Mouse (Mus musculus) cortical plate, adult 2 months (tissue): ENCODE measurements around the gene Klhl42. TPM values are rescaled to one million over a fixed set of nuclear protein-coding genes. Genes with fewer than 3 reads are reported as not detected.

Source experiments
- H3K27ac ChIP-seq: fragments of 200-500 bp; 2 replicates; pipeline ENCODE4 v1.5.1; 2012; ENCODE audit warnings: low read length, control low read depth, inconsistent platforms; ENCODE audit not compliant: insufficient read depth
- H3K4me1 ChIP-seq: fragments of 200-500 bp; 2 replicates; pipeline ENCODE4 v1.6.1; 2011; ENCODE audit warnings: low read length; ENCODE audit not compliant: control insufficient read depth, insufficient read depth
- H3K4me3 ChIP-seq: fragments of 200-500 bp; 2 replicates; pipeline ENCODE4 v1.5.1; 2011; ENCODE audit warnings: mild to moderate bottlenecking, low read length, control low read depth; ENCODE audit not compliant: insufficient read depth
- CTCF ChIP-seq: fragments of 200-500 bp; IDR thresholded peaks from 2 replicates; pipeline ENCODE4 v1.5.1; 2011; ENCODE audit warnings: mild to moderate bottlenecking, control low read depth, low read length; ENCODE audit not compliant: insufficient read depth; ENCODE audit errors: extremely low read depth
- POLR2A ChIP-seq: fragments of 200-500 bp; IDR thresholded peaks from 2 replicates; pipeline ENCODE4 v1.6.1; 2011; ENCODE audit warnings: mild to moderate bottlenecking, low read length, control low read depth; ENCODE audit not compliant: insufficient read depth; ENCODE audit errors: extremely low read depth
- polyA plus RNA-seq: library from polyadenylated mRNA; depleted of rRNA; stranded (reverse); fragments of >200 nt; gene quantifications from 2 replicates; pipeline ENCODE4 v1.2.3, GENCODE M21; 2012

Klhl42 gene
- polyA plus RNA-seq, 1 experiment, result 13.6 TPM

DNA sequence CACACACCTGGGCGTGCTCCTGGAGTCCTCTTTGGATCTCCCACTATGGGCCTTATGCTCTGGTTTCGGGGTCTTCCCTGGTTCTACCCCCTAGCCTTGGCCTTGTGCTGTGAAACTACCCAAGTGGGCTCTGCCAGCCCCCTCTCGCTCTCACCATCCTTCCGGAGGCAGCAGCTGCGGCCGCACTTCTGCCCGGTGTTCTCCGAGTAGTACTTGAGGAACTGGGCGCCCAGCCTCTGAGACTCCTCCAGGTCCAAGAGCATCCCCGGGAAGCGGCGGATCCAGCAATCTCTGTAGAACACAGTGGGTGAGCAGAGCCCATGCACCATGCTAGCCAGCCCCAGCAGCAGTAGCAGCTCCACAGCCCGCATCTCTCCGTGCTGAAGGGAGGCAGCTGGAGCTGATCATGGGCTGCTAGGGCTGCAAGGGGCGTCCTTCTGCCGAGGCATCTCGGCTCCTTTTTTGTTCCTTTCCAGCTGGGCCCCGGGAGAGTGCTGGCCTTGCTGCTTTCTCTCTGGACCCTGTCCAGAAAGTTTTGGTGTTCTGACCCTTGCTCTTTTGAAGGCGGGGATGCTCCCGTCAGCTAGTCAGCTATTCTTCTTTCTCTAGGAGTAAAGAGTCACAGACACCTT lies 4.5 kb upstream of the Klhl42 start, which contains the start of gene Mansc4:
Gene Mansc4, minus strand, starts transcription at position 439 of the 632 bp plus-strand sequence.
- no peaks in the 10 kb centered on the region for H3K4me1 ChIP-seq
- H3K4me3 ChIP-seq, result no peak within 1 kb of the TSS
- TF ChIP-seq POLR2A (no peak), CTCF (no peak)
- H3K27ac ChIP-seq, result no peak within 1 kb of the TSS

DNA sequence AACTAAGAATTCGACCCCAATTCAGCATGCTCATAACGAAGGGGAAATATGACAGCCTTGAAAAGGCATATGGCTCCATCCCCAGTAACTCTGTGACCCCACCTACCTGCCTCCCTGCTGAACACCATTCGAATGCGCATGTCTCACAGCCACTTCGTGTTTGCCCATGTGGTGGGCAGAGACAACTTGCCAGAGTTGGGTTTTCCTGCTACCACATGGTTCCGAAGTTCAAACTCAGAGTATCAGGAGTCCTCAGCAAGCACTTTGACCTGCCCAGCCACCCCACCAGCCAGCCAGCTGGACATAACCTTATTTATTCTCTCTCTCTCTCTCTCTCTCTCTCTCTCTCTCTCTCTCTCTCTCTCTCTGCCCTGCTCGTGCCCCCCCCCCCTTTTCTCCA lies 3.4 kb upstream of the Klhl42 start:
- peaks cover 2% of the 10 kb centered on the region; the same call in 1 of the 2 replicates for H3K4me1 ChIP-seq
- TF ChIP-seq POLR2A (no peak), CTCF (no peak)
- no peak overlapping the region for H3K4me3 ChIP-seq
- no peak overlapping the region for H3K27ac ChIP-seq

DNA sequence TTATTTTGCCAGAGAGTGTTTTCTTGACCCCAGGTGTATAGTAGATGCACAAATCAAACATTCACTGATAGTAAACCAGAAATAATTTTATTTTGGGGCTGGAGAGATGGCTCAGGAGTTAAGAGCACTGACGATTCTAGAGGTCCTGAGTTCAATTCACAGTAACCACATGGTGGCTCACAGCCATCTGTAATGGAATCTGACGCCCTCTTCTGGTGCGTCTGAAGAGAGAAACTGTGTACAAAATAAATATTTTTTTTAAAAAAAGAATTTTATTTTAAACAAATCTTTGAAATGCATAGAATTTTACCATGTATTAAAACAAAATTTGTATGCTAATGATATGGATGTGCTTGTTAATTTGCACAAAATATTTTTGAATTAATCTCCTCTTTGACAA lies 2.7 kb upstream of the Klhl42 start:
- Histone ChIP-seq H3K4me3 (no peak overlapping the region), H3K27ac (no peak overlapping the region), H3K4me1 (peaks cover 6% of the 10 kb centered on the region; the same call in 1 of the 2 replicates)
- TF ChIP-seq CTCF, result no peak
- TF ChIP-seq POLR2A, result no peak

DNA sequence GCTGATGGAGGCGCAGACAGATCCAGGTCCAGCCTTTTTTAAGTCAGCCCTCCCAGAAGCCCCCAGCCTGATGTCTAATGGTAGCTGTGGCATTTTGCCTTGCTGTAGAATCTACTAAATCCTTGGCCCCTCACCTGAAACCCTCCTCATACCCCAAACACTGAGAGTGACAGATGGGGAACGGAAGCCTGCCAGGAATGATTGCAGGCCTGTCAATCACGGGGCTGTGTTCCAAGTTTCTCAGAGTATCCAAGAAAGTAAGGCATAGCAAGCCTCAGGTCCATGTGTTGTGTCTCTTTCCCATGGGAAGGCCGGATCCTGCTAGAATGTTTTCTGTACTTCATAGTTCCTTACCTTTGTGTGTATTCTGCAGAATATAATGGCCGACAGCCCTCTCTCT lies 988 bp upstream of the Klhl42 start:
- TF ChIP-seq POLR2A (no peak), CTCF (no peak)
- Histone ChIP-seq H3K4me3 (peak overlapping the region; percentile 94; the same call in 1 of the 2 replicates), H3K4me1 (peaks cover 8% of the 10 kb centered on the region; the same call in 1 of the 2 replicates), H3K27ac (no peak overlapping the region)

DNA sequence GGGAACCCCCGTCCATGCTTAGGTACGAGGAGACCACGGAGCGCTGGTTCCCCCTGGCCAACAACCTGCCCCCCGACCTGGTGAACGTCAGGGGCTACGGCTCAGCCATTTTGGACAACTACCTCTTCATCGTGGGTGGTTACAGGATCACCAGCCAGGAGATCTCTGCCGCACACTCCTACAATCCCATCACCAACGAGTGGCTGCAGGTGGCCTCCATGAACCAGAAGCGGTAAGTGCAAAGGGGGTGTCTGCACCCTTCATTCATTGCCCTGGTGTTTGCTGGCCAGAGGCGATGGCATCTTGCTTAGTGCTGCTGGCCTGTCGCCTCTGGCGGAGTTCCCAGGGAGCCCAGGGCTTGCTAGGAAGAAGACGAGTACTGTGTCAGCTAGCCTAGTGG lies 957 bp downstream of the Klhl42 start:
- TF ChIP-seq POLR2A (no peak), CTCF (no peak)
- H3K4me1 ChIP-seq, result peaks cover 8% of the 10 kb centered on the region; the same call in 1 of the 2 replicates

DNA sequence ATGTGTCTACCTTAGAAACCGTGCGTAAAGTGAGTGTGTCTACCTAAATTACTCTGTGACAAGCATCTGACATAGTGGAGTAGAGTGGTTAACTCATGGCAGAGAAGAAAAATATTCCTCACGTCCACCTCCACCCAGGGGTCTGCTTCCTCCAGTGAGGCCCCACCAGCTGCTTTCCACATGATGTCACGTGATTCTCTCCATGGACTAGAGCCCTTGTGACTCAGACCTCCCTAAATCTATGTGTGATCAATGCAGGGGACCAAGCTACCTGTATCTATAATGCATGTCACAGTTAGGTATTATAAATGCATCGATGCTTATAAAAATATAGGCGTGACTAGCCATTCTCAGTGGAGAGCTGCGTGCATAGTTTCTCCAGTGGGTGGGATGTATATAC lies 3.6 kb downstream of the Klhl42 start:
- TF ChIP-seq POLR2A (no peak), CTCF (no peak)
- no peak overlapping the region for H3K27ac ChIP-seq
- H3K4me1 ChIP-seq, result peaks cover 10% of the 10 kb centered on the region
- H3K4me3 ChIP-seq, result no peak overlapping the region

More for the DNA sequence above, 957 bp downstream of the Klhl42 start:
- H3K4me3 ChIP-seq, result peak overlapping the region; percentile 94
- peak overlapping the region; percentile 66; the same call in 1 of the 2 replicates for H3K27ac ChIP-seq

DNA sequence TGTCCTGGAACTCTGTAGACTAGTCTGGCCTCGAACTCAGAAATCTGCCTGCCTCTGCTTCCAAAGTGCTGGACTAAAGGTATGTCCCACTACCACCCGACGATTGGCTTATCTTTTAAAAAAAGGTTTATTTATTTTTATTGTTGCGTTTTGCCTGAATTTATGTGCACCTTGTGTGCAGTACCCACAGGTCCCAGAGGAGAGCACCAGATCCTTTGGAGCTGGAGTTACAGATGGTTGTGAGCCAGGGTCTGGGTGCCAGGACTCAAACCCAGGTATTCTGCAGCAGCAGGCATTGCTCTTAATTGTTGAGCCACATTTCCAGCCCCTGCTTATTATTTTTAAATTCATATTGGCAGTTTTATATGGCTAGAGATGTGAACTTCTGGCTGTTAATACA lies 4.9 kb downstream of the Klhl42 start:
- H3K4me1 ChIP-seq, result peaks cover 12% of the 10 kb centered on the region
- H3K27ac ChIP-seq, result no peak overlapping the region
- no peak overlapping the region for H3K4me3 ChIP-seq
- TF ChIP-seq POLR2A (no peak), CTCF (no peak)

DNA sequence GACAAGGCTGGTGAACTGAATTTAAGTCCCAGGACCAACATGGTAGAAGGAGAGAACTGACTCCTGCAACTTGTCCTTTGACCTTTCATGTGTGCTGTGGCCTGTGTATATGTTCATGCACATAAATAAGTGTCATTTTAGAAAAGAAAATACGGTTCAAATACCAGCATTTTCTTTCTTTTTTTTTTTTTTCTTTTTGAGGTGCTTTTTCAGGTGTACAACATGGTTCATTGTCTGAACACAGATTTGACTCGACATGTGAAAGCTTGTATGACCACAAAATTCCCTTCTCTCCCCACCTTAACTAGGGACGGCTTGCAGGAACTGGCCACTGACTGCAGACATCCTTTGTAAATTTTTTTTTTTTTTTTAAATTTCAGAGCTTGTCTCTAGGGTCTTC lies 5.8 kb downstream of the Klhl42 start:
- peaks cover 12% of the 10 kb centered on the region for H3K4me1 ChIP-seq
- H3K4me3 ChIP-seq, result no peak overlapping the region
- H3K27ac ChIP-seq, result no peak overlapping the region
- no peak for TF ChIP-seq POLR2A
- TF ChIP-seq CTCF, result no peak

DNA sequence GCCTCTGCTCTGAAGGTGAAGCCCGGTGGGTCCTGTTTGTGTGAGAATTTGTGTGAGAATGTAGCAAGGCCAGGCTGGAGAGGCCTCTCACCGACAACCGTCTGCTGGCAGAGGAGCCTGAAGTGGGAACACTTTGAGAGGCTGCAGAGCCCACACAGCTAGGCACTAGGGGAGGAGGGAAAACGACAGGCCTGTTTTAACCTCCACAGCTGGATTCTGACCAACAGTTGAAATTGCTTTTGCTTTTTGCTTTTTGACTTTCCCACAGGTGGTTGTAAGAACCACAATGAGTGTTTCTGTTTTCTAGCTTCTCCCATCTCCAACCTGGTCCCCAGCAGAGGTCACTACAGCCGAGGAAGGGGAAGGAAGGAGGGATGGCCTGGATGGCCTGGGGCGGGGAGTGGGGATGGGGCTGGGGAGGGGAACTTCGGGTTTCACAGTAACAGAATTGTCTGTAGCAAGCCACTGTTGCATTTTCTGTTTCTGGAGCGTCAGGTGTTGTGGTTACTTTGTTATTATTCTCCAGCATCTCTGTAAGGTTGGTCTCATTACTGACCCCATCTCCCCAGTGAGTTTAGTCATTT lies 6.3 kb downstream of the Klhl42 start:
- peaks cover 12% of the 10 kb centered on the region for H3K4me1 ChIP-seq
- H3K4me3 ChIP-seq, result no peak overlapping the region
- no peak overlapping the region for H3K27ac ChIP-seq
- TF ChIP-seq POLR2A (no peak), CTCF (no peak)
